Mouse (Mus musculus): Measurements from ENCODE around the gene Nol3. TPM values are rescaled to one million over a fixed set of nuclear protein-coding genes. Genes with fewer than 3 reads are reported as not detected.
A peak's percentile ranks its signal among the peaks of the same experiment; 100 is the strongest.

Gene Nol3
- polyA plus RNA-seq, 1 experiment = 10.4 TPM

DNA sequence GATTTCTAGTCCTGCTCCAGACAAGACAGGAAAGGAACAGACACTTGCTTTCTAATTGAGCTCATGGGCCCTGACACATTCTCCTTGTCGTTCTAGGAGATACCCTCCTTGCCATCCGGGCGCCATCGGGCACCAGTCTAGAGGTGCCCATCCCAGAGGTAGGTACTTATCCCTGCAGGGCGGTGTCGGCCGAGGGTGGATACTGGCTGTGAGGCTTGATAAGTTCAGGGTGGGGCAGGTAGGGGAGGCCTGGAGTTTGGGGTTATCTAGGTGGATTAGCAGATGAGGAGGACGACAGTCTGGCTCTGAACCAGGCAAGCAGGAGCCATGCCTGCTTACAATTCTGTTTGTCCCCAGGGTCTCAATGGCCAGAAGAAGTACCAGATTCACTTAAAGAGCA, 24.0 kb downstream of the Nol3 start:
- Histone ChIP-seq H3K27ac (ENCODE audit: insufficient read depth, low read length) (no peak overlapping the region), H3K27me3 (ENCODE audit: control insufficient read depth, insufficient read depth, low read length) (no peaks in the 10 kb centered on the region), H3K4me3 (replicated peaks; ENCODE audit: insufficient read depth, low read depth, low read length) (no peak overlapping the region), H3K4me1 (ENCODE audit: control insufficient read depth, insufficient read depth, low read length) (peaks cover 24% of the 10 kb centered on the region)
- TF ChIP-seq CTCF (IDR thresholded peaks at IDR 0.05; ENCODE audit: borderline replicate concordance, insufficient read depth, low read depth, low read length) = no peak
- TF ChIP-seq POLR2A (IDR thresholded peaks at IDR 0.05; ENCODE audit: borderline replicate concordance, insufficient read depth, low read length) = no peak
- WGBS = 94% methylated on average over 8 of the region's 8 CpGs
- no peak for DNase-seq

DNA sequence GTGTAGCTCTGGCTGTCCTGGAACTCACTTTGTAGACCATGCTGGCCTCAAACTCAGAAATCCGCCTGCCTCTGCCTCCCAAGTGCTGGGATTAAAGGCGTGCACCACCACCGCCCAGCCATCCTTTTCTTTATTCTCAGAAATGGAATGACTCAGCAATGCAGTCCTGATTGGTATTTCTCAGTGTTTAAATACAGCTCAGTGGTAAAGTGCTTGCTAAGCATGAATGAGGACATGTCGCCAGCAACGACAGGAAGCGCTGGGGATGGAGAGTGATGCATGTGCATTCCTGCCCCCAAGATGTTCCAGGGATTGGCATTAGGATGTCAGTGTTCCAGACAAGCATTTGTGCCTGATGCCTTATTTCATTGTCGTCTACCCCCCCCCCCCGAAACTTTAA, 27.5 kb downstream of the Nol3 start:
- TF ChIP-seq POLR2A (IDR thresholded peaks at IDR 0.05; ENCODE audit: borderline replicate concordance, insufficient read depth, low read length) (no peak), CTCF (IDR thresholded peaks at IDR 0.05; ENCODE audit: borderline replicate concordance, insufficient read depth, low read depth, low read length) (no peak)
- H3K4me3 ChIP-seq (replicated peaks; ENCODE audit: insufficient read depth, low read depth, low read length) = no peak overlapping the region
- WGBS = 70% methylated on average over 8 of the region's 8 CpGs

DNA sequence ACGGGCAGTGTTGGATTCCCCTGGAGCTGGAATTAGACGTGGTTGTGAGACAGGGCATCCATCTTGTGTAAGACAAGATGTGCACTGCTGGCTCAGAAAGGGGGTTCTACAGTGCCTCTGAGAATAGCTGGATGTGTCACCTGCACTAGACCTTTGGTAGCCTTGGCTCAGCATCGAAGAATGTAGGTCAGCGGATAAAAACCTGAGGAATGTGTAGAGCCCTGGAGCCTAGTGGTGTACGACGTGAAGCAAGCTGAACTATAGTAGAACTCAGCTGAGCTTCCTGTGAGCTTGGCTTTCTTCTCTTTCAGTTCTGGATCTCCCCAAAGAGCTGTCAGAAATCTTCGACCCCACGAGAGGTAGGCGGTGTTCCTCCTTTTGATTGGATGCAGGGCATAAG, 27.9 kb downstream of the Nol3 start:
- peak in 1 of 2 experiments; percentile 20 for DNase-seq
- Histone ChIP-seq H3K4me1 (ENCODE audit: control insufficient read depth, insufficient read depth, low read length) (peaks cover 41% of the 10 kb centered on the region), H3K4me3 (replicated peaks; ENCODE audit: insufficient read depth, low read depth, low read length) (no peak overlapping the region), H3K27ac (ENCODE audit: insufficient read depth, low read length) (no peak overlapping the region), H3K27me3 (ENCODE audit: control insufficient read depth, insufficient read depth, low read length) (no peaks in the 10 kb centered on the region)
- 66% methylated on average over 9 of the region's 9 CpGs for WGBS
- no peak for TF ChIP-seq CTCF (IDR thresholded peaks at IDR 0.05; ENCODE audit: borderline replicate concordance, insufficient read depth, low read depth, low read length)
- TF ChIP-seq POLR2A (IDR thresholded peaks at IDR 0.05; ENCODE audit: borderline replicate concordance, insufficient read depth, low read length) = no peak

More for the DNA sequence above, 27.5 kb downstream of the Nol3 start:
- H3K27me3 ChIP-seq (ENCODE audit: control insufficient read depth, insufficient read depth, low read length) = no peaks in the 10 kb centered on the region
- peaks cover 41% of the 10 kb centered on the region for H3K4me1 ChIP-seq (ENCODE audit: control insufficient read depth, insufficient read depth, low read length)
- no peak overlapping the region for H3K27ac ChIP-seq (ENCODE audit: insufficient read depth, low read length)
- no peak for DNase-seq

DNA sequence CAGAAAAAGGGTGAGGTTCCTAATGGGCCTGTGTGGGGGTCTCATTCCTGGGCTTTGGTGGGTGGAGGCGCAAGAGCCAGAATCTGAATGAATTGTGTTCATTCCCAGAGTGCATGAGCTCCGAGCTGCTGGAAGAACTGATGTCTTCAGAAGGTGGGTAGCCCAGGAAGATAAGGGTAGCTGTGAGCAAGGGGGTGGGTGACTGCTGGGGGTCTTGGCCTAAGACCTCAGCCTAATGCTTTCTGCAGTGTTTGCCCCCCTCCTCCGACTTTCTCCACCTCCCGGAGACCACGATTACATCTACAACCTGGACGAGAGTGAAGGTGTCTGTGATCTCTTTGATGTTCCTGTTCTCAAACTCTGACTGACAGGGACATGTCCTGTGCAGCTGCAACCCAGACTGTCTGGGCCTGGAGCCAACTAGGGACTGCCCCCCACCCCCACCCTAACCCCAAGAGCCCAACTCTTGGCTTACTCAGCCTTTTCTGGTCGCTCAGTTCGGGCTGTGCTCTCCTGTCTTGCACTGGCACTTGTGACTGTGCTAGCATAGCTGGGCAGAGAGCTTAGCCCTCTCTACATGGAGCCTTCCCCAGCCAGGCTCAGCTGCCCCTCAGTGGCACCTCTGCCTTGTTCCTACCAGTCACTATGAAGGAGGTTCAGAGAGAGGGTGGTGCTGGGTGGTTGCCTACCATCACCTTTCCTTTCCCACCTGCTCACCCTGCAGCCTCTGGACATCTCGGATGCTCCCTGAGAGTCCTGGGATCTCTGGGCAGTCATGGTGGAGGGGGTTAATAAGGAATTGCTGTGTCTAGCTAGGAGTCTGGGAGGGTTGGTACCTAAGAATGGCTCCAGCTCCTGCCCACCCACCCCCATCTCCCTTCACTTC, 28.6 kb downstream of the Nol3 start:
- peak overlapping the region; percentile 56 for H3K27ac ChIP-seq (ENCODE audit: insufficient read depth, low read length)
- H3K27me3 ChIP-seq (ENCODE audit: control insufficient read depth, insufficient read depth, low read length) = no peaks in the 10 kb centered on the region
- TF ChIP-seq POLR2A (IDR thresholded peaks at IDR 0.05; ENCODE audit: borderline replicate concordance, insufficient read depth, low read length) (no peak), CTCF (IDR thresholded peaks at IDR 0.05; ENCODE audit: borderline replicate concordance, insufficient read depth, low read depth, low read length) (no peak)
- 38% methylated on average over 9 of the region's 9 CpGs for WGBS
- no peak for DNase-seq
- no peak overlapping the region for H3K4me3 ChIP-seq (replicated peaks; ENCODE audit: insufficient read depth, low read depth, low read length)
- peaks cover 44% of the 10 kb centered on the region for H3K4me1 ChIP-seq (ENCODE audit: control insufficient read depth, insufficient read depth, low read length)

DNA sequence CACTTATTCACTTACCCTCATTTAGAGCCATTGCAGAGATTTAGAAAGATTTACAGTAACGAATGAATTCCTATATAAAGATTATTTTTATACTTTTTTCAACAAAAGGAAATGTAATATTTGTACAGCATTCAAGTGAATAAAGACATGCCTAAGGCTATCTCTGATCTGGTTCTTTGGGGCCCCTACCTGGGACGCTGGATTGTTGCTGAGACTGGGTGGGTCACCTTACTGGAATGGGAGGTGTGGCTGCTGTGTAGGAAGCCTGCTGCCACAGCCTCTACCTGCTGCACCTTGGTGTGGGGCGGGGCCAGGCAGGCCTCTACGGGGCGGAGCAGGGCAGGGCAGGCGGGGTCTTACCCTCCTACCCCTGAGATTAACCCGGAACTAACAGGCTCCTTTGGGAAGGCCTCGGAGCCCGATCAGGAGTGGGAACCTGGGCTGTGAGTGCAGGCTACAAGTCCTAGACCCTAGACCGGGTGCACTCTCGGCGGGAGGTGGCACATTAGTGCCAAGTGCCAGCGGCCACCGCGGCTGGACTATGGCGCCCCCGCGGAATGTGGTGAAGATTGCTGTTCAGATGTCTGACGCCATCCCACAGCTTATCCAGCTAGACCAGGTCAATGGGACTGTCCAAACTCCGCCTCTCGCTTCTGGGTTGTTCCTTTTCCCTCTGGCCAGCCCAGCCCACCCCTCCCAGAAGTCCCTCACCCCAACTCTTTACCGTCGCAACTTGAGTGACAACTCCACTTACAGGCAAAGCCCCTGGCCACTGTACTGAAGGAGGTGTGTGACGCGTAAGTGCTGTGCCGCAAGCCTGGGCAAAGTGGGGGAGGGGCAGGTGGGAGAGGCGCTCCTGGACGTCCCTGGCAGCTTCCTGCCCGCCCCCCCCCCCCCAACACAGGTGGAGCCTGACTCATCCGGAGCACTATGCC, 29.5 kb downstream of the Nol3 start, which contains the start of gene Elmo3:
TSS of gene Elmo3 (plus strand) at position 391 of the 935 bp plus-strand sequence.
- Histone ChIP-seq H3K27ac (ENCODE audit: insufficient read depth, low read length) (peak within 1 kb of the TSS; percentile 88), H3K4me3 (replicated peaks; ENCODE audit: insufficient read depth, low read depth, low read length) (peak within 1 kb of the TSS; percentile 58), H3K4me1 (ENCODE audit: control insufficient read depth, insufficient read depth, low read length) (peaks cover 53% of the 10 kb centered on the region), H3K27me3 (ENCODE audit: control insufficient read depth, insufficient read depth, low read length) (no peaks in the 10 kb centered on the region)
- 7% methylated on average over 27 of the region's 30 CpGs for WGBS
- TF ChIP-seq POLR2A (IDR thresholded peaks at IDR 0.05; ENCODE audit: borderline replicate concordance, insufficient read depth, low read length) (no peak; the same call in 1 of the 2 replicates), CTCF (IDR thresholded peaks at IDR 0.05; ENCODE audit: borderline replicate concordance, insufficient read depth, low read depth, low read length) (no peak; the same call in 1 of the 2 replicates)
- peak; percentile 79 to 84 for DNase-seq

DNA sequence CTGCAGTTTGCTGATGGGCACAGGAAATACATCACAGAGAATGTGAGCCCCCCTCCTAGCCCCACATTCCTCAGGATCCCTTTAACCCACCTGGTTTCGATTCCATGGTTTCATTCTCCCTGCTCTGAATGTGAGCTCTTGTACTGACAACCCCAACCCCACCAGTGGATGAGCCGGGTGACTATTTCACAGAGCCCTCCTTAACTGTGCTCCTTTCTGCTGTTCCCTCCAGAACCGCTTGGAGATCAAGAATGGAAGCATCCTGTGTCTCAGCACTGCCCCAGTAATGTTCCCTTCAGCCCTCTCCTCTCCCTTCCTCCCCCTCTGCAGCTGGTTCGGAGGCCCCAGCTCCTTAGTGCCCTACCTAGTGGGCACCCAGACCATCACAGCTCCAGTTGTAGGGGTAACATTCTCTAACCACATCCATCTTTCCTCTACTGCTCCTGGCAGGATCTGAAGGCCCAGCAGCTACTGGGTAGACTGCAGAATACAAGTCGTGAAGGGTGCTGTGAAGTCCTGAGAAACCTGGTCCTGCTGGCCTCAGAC, 30.3 kb downstream of the Nol3 start:
- peaks cover 53% of the 10 kb centered on the region for H3K4me1 ChIP-seq (ENCODE audit: control insufficient read depth, insufficient read depth, low read length)
- peak overlapping the region; percentile 58 for H3K4me3 ChIP-seq (replicated peaks; ENCODE audit: insufficient read depth, low read depth, low read length)
- 36% methylated on average over 5 of the region's 5 CpGs for whole genome bisulfite sequencing
- DNase-seq = peak in 1 of 2 experiments; percentile 51
- TF ChIP-seq POLR2A (IDR thresholded peaks at IDR 0.05; ENCODE audit: borderline replicate concordance, insufficient read depth, low read length) (no peak), CTCF (IDR thresholded peaks at IDR 0.05; ENCODE audit: borderline replicate concordance, insufficient read depth, low read depth, low read length) (0 out of 2 replicates have a peak, but pooled peaks have one; percentile 14)
- H3K27ac ChIP-seq (ENCODE audit: insufficient read depth, low read length) = peak overlapping the region; percentile 88
- no peaks in the 10 kb centered on the region for H3K27me3 ChIP-seq (ENCODE audit: control insufficient read depth, insufficient read depth, low read length)

DNA sequence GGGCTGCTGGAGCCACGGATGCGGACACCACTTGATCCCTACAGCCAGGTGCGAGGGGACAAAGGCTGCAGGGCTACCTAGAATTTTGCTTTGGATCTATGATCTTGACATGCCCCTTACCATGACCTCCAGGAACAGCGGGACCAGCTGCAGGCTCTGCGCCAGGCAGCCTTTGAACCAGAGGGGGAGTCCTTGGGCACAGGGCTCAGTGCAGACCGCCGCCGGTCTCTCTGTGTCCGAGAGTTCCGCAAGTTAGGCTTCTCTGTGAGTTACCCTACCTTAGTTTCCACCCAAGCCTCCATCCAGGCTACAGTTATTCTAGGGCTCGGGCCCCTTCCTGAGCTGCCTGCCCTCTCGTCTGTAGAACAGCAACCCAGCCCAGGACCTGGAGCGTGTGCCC, 31.7 kb downstream of the Nol3 start:
- Histone ChIP-seq H3K4me3 (replicated peaks; ENCODE audit: insufficient read depth, low read depth, low read length) (no peak overlapping the region), H3K27ac (ENCODE audit: insufficient read depth, low read length) (0 out of 2 replicates have a peak overlapping the region, but pooled peaks have one; percentile 99), H3K27me3 (ENCODE audit: control insufficient read depth, insufficient read depth, low read length) (no peaks in the 10 kb centered on the region), H3K4me1 (ENCODE audit: control insufficient read depth, insufficient read depth, low read length) (peaks cover 62% of the 10 kb centered on the region)
- TF ChIP-seq POLR2A (IDR thresholded peaks at IDR 0.05; ENCODE audit: borderline replicate concordance, insufficient read depth, low read length) (no peak), CTCF (IDR thresholded peaks at IDR 0.05; ENCODE audit: borderline replicate concordance, insufficient read depth, low read depth, low read length) (no peak)
- 95% methylated on average over 13 of the region's 13 CpGs for WGBS
- no peak for DNase-seq

All from cerebellum, adult 2 months (tissue).